Mouse (Mus musculus) small intestine, adult 2 months (tissue): Measurements from ENCODE around the gene Tmem196. TPM values are rescaled to one million over a fixed set of nuclear protein-coding genes. Genes with fewer than 3 reads are reported as not detected.
"Not testable (repeated sequence)": the region's sequence is repeated elsewhere in the genome, so short reads cannot be mapped to it uniquely, and the experiment has no call there.

Experiments
- H3K27ac ChIP-seq: fragments of 200-500 bp; 2 replicates; pipeline ENCODE4 v1.5.1; 2012; ENCODE audit warnings: low read depth, low read length, control low read depth, inconsistent platforms; ENCODE audit not compliant: insufficient read depth
- H3K27me3 ChIP-seq: fragments of 200-500 bp; 2 replicates; pipeline ENCODE4 v1.6.1; 2012; ENCODE audit warnings: mild to moderate bottlenecking, moderate library complexity, low read length, inconsistent platforms; ENCODE audit not compliant: control insufficient read depth, insufficient read depth
- H3K36me3 ChIP-seq: fragments of 200-500 bp; 2 replicates; pipeline ENCODE4 v1.6.1; 2012; ENCODE audit warnings: mild to moderate bottlenecking, low read length, control low read depth, inconsistent platforms; ENCODE audit not compliant: control insufficient read depth, insufficient read depth
- H3K4me1 ChIP-seq: fragments of 200-500 bp; 2 replicates; pipeline ENCODE4 v1.6.1; 2012; ENCODE audit warnings: low read length, inconsistent platforms, mixed read lengths; ENCODE audit not compliant: control insufficient read depth, insufficient read depth, insufficient read length
- H3K4me3 ChIP-seq: fragments of 200-500 bp; 2 replicates; pipeline ENCODE4 v1.5.1; 2012; ENCODE audit warnings: low read depth, mild to moderate bottlenecking, control low read depth, inconsistent platforms, low read length, moderate library complexity
- CTCF ChIP-seq: fragments of 200-500 bp; IDR thresholded peaks from 2 replicates; pipeline ENCODE4 v1.5.1; 2012; ENCODE audit warnings: low read depth, mild to moderate bottlenecking, control low read depth, inconsistent platforms, low read length, moderate library complexity, mixed read lengths; ENCODE audit not compliant: insufficient replicate concordance, insufficient read length; ENCODE audit errors: extremely low read depth
- POLR2A ChIP-seq: fragments of 200-500 bp; IDR thresholded peaks from 2 replicates; pipeline ENCODE4 v1.6.1; 2012; ENCODE audit warnings: low read depth, mild to moderate bottlenecking, control low read depth, inconsistent platforms, low read length, moderate library complexity
- WGBS: fragments of 180-500 bp; shearing (Covaris S2); methylation state at CpG from one replicate; pipeline ENCODE4 v1.1.7; 2018; 5-methylcytosine and 5-hydroxymethylcytosine counted together
- polyA plus RNA-seq: library from polyadenylated mRNA; depleted of rRNA; stranded (reverse); fragments of >200 nt; gene quantifications from 2 replicates; pipeline ENCODE4 v1.2.3, GENCODE M21; 2012

Tmem196 gene
- polyA plus RNA-seq, 1 experiment: not detected

- WGBS: 71% methylated on average over 1 of the region's 1 CpGs
- Histone ChIP-seq H3K27me3 (no peaks in the 10 kb centered on the region), H3K4me1 (no peaks in the 10 kb centered on the region), H3K27ac (no peak overlapping the region), H3K4me3 (no peak overlapping the region), H3K36me3 (no peaks in the 10 kb centered on the region)
- TF ChIP-seq POLR2A (no peak), CTCF (no peak)
These were observed 52.6 kb downstream of the Tmem196 start for GRCm38 (mm10) chr12:119998267-119998666.

GRCm38 (mm10) chr12:120004280-120004679 is 58.7 kb downstream of the Tmem196 start:
- H3K4me3 ChIP-seq: no peak overlapping the region
- H3K36me3 ChIP-seq: no peaks in the 10 kb centered on the region
- TF ChIP-seq CTCF: no peak
- no peak for TF ChIP-seq POLR2A
- H3K4me1 ChIP-seq: no peaks in the 10 kb centered on the region
- no peaks in the 10 kb centered on the region for H3K27me3 ChIP-seq
- no peak overlapping the region for H3K27ac ChIP-seq

- no peak overlapping the region for H3K4me3 ChIP-seq
- no peaks in the 10 kb centered on the region for H3K36me3 ChIP-seq
- H3K27me3 ChIP-seq: no peaks in the 10 kb centered on the region
- H3K27ac ChIP-seq: no peak overlapping the region
- TF ChIP-seq POLR2A (no peak), CTCF (no peak)
- WGBS: 85% methylated on average over 4 of the region's 4 CpGs
- H3K4me1 ChIP-seq: no peaks in the 10 kb centered on the region
These were observed 69.1 kb downstream of the Tmem196 start for GRCm38 (mm10) chr12:120014768-120015167.

- 62% methylated on average over 1 of the region's 1 CpGs for WGBS
- TF ChIP-seq POLR2A (no peak), CTCF (no peak)
- H3K36me3 ChIP-seq: no peaks in the 10 kb centered on the region
- H3K4me1 ChIP-seq: no peaks in the 10 kb centered on the region
- H3K4me3 ChIP-seq: no peak overlapping the region
- no peak overlapping the region for H3K27ac ChIP-seq
- no peaks in the 10 kb centered on the region for H3K27me3 ChIP-seq
These were observed 69.6 kb downstream of the Tmem196 start for GRCm38 (mm10) chr12:120015201-120015600.

GRCm38 (mm10) chr12:120028089-120028959 is 82.7 kb downstream of the Tmem196 start:
- H3K36me3 ChIP-seq, H3K27ac ChIP-seq, H3K4me1 ChIP-seq, H3K4me3 ChIP-seq, H3K27me3 ChIP-seq: not testable (repeated sequence)
- 83% methylated on average over 15 of the region's 15 CpGs for WGBS
